Mouse (Mus musculus): ENCODE measurements around the gene Hmg20a.

DNA sequence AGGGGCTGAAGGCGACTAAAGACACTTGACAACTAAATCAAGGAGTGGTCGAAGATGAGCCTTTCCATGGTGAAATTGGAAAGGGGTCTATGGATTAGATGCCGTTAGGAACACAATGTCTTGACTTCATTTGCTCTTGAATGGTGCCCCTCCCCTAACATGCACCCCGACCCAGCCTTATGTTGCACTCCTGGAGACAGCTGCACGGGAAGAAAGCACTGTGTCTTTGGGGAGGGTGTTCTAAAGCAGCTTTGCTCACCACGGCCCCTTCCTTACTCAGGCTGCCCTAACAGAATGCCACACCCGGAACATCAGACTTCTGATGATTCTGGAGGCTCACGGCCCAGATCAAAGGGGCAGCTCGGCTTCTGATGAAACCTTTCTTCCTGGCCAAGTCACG, 103.9 kb downstream of the Hmg20a start:
- TF ChIP-seq CTCF (IDR thresholded peaks at IDR 0.05; ENCODE audit: low read depth, low read length): no peak
- no peak for TF ChIP-seq POLR2A (IDR thresholded peaks at IDR 0.05; ENCODE audit: borderline replicate concordance, low read depth, low read length)

All from bone marrow macrophage, adult 2 months (primary cell).